Mouse (Mus musculus): ENCODE data around the gene Ccpg1.

Gene Ccpg1

GRCm38 (mm10) chr9:72985250-72986220, at the start of gene Ccpg1, which contains the start of gene Ccpg1os:
Gene Ccpg1, plus strand, starts transcription at chr9:72985429.
Gene Ccpg1os, minus strand, starts transcription at chr9:72985382.
- peak; percentile 100 for ATAC-seq (ENCODE audit: insufficient number of reproducible peaks, low FRiP score, low TSS enrichment)

- no peak for ATAC-seq (ENCODE audit: insufficient number of reproducible peaks, low FRiP score, low TSS enrichment)
Observed at GRCm38 (mm10) chr9:72936301-72936700, 48.9 kb upstream of the Ccpg1 start.

GRCm38 (mm10) chr9:72943424-72943823, 41.8 kb upstream of the Ccpg1 start:
- ATAC-seq (ENCODE audit: insufficient number of reproducible peaks, low FRiP score, low TSS enrichment) = no peak

GRCm38 (mm10) chr9:72944286-72944685, 40.9 kb upstream of the Ccpg1 start:
- no peak for ATAC-seq (ENCODE audit: insufficient number of reproducible peaks, low FRiP score, low TSS enrichment)

- no peak for ATAC-seq (ENCODE audit: insufficient number of reproducible peaks, low FRiP score, low TSS enrichment)
Observed at GRCm38 (mm10) chr9:72947010-72947409, 38.2 kb upstream of the Ccpg1 start.

- ATAC-seq (ENCODE audit: insufficient number of reproducible peaks, low FRiP score, low TSS enrichment) = no peak
Observed at GRCm38 (mm10) chr9:72949572-72949971, 35.7 kb upstream of the Ccpg1 start.

- ATAC-seq (ENCODE audit: insufficient number of reproducible peaks, low FRiP score, low TSS enrichment) = no peak
Observed at GRCm38 (mm10) chr9:72954746-72955145, 30.5 kb upstream of the Ccpg1 start.

- no peak for ATAC-seq (ENCODE audit: insufficient number of reproducible peaks, low FRiP score, low TSS enrichment)
Observed at GRCm38 (mm10) chr9:72955546-72955945, 29.7 kb upstream of the Ccpg1 start.

GRCm38 (mm10) chr9:72958521-72959450, 26.4 kb upstream of the Ccpg1 start, which contains the start of the genes Dyx1c1 and Gm44503:
Gene Dyx1c1, plus strand, starts transcription at chr9:72958785.
Gene Gm44503, plus strand, starts transcription at chr9:72958852.
- ATAC-seq (ENCODE audit: insufficient number of reproducible peaks, low FRiP score, low TSS enrichment) = peak; percentile 78; the same call in 1 of the 2 replicates

- no peak for ATAC-seq (ENCODE audit: insufficient number of reproducible peaks, low FRiP score, low TSS enrichment)
Observed at GRCm38 (mm10) chr9:72961346-72961745, 23.9 kb upstream of the Ccpg1 start.

GRCm38 (mm10) chr9:72961959-72962358, 23.3 kb upstream of the Ccpg1 start:
- no peak for ATAC-seq (ENCODE audit: insufficient number of reproducible peaks, low FRiP score, low TSS enrichment)

GRCm38 (mm10) chr9:72968349-72969061, 16.7 kb upstream of the Ccpg1 start:
- ATAC-seq (ENCODE audit: insufficient number of reproducible peaks, low FRiP score, low TSS enrichment) = peak; percentile 72; the same call in 1 of the 2 replicates

GRCm38 (mm10) chr9:72969874-72970273, 15.4 kb upstream of the Ccpg1 start:
- ATAC-seq (ENCODE audit: insufficient number of reproducible peaks, low FRiP score, low TSS enrichment) = no peak

GRCm38 (mm10) chr9:72972435-72972834, 12.8 kb upstream of the Ccpg1 start:
- ATAC-seq (ENCODE audit: insufficient number of reproducible peaks, low FRiP score, low TSS enrichment) = no peak

GRCm38 (mm10) chr9:72972984-72973383, 12.2 kb upstream of the Ccpg1 start:
- ATAC-seq (ENCODE audit: insufficient number of reproducible peaks, low FRiP score, low TSS enrichment) = no peak

- no peak for ATAC-seq (ENCODE audit: insufficient number of reproducible peaks, low FRiP score, low TSS enrichment)
Observed at GRCm38 (mm10) chr9:72974734-72975133, 10.5 kb upstream of the Ccpg1 start.

- no peak for ATAC-seq (ENCODE audit: insufficient number of reproducible peaks, low FRiP score, low TSS enrichment)
Observed at GRCm38 (mm10) chr9:72975242-72975641, 10.0 kb upstream of the Ccpg1 start.

- ATAC-seq (ENCODE audit: insufficient number of reproducible peaks, low FRiP score, low TSS enrichment) = no peak
Observed at GRCm38 (mm10) chr9:72983066-72983465, 2.2 kb upstream of the Ccpg1 start.

GRCm38 (mm10) chr9:72987703-72988102, 2.5 kb downstream of the Ccpg1 start:
- ATAC-seq (ENCODE audit: insufficient number of reproducible peaks, low FRiP score, low TSS enrichment) = no peak

GRCm38 (mm10) chr9:72988706-72989105, 3.5 kb downstream of the Ccpg1 start:
- ATAC-seq (ENCODE audit: insufficient number of reproducible peaks, low FRiP score, low TSS enrichment) = no peak

Measured in cerebellum, adult (tissue).